Mouse (Mus musculus) urinary bladder, postnatal 25 days (tissue): Measurements from ENCODE around the gene Rab10.
"Not testable (repeated sequence)": the region's sequence is repeated elsewhere in the genome, so short reads cannot be mapped to it uniquely, and the experiment has no call there.

Experiments used
- DNase-seq: peaks from one replicate; pipeline ENCODE4 v3.0.0; 2022; ENCODE audit warnings: low spot score

Rab10 gene

DNA sequence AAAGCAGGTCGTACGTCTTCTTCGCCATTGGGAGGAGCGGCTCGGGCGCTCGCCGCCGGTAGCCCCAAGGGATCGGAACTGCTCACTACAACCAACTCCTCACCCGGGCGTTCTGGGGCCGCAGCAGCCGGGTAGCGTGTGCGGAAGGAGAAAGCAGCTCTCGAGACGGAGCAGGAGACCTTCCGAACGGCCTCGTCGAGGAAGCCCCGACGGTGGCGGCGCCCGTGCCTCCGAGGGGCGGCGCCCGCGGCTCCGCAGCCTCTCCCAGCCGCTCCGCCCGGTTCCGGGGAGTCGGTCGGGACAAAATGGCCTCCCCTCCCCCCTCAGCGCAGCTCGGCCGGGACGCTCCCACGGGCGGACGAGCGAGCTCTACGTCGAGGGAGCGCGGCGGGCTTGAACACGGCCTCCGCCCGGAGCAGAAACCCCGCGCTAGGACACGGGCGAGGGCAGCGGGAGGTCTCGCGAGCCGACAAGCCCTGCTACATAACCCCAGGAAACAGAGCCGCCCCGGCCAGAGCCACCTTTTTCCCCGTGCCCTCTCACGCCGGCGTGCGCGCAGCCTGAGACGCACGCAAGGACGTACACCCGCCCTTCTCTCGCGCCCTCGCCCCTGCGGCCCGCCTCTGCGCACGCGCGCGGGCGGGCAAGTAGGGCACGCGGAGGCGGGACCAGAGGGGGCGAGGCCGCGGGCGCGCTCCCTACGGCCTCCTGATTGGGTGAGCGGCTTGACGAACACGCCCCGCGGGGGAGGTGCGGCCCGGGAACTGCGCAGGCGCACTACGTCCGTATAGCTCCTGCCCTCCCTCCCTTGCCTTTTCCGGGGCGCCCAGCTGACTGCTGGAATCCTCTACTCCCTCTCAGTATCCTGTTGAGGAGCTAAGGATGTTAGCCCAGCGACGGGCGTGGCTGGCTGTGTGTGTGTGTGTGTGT, at the start of gene Rab10:
Rab10 (minus strand) TSS at position 579 of the 930 bp plus-strand sequence.
- peak; percentile 99 for DNase-seq

GRCm38 (mm10) chr12:3359302-3359701, 49.5 kb upstream of the Rab10 start:
- peak; percentile 86 for DNase-seq

DNA sequence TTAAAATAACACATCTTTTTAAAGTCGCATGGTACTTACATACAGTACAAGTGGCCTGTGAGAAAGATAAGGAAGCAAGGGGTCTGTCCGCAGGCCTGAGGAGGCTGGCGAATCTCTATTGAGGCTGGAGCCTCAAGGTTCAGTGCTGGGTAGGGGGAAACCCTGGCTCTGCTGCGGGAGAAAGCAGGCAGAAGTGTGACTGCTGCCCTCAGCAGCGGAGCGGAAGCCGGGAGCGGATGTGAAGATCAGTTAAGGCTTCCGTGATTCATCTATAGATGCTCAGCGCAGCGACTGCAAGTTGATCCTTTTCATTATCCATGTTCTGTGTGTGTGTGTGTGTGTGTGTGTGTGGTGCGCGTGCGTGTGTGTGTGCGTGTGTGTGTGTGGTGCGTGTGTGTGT, 47.1 kb upstream of the Rab10 start:
- no peak for DNase-seq

GRCm38 (mm10) chr12:3355068-3355467, 45.3 kb upstream of the Rab10 start:
- no peak for DNase-seq

DNA sequence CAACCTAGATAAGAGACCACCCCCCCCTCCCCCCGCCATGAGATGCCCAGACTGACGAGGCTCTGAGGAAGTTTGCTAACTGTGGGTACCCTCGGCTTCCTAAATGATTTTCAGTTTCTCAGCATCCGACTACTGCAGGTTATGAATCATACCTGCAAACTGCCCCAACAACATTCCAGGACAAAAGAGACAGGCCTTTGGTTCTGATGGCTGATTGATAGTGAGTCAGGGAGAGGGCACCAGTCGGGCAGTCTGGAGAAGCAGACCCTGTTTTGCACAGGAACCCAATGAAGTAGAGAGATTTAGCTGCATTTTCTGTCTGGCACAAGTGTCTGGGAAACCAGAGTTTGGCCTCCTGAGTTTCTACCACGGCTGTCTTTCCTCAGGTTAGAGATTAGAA, 42.4 kb upstream of the Rab10 start:
- no peak for DNase-seq

DNA sequence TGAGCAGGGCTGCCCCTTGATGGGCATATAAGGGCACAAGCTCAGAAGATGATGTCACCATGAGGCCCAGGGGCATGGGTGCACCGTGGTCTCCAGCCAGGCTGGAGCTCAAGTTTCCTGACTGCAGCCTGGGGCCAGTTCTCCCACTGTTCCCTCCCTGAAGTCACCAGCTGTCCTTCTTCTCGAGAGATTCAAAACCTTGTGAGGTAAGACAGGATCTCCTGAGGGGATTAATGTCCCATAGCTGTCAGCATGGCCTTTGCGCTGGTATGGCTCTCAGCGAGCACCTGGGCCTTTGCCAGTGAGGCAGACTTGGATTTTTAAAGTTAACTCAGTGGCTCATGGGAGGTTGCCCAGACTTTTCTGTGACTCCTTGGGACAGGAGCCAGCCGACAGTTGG, 40.4 kb upstream of the Rab10 start:
- DNase-seq = no peak

- no peak for DNase-seq
Measured at GRCm38 (mm10) chr12:3349387-3349786, 39.6 kb upstream of the Rab10 start.

DNA sequence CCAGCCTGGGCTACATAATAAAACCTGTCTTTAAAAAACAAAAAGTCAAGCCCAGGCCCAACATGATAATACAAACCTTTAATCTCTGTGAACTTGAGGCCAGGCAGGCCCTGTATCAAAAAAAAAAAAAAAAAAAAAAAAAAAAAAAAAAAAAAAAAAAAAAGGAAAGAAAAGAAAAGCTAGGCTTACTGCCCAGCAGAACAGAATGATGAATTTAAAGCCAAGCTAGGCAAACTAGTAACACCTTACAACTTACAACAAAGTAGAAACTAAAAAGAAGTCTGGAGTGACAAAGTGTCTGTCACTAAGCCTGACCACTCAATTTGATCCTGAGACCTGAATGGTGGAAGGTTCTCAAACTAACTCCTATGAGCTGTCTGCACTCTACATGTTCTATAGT, 37.9 kb upstream of the Rab10 start:
- DNase-seq = no peak

DNA sequence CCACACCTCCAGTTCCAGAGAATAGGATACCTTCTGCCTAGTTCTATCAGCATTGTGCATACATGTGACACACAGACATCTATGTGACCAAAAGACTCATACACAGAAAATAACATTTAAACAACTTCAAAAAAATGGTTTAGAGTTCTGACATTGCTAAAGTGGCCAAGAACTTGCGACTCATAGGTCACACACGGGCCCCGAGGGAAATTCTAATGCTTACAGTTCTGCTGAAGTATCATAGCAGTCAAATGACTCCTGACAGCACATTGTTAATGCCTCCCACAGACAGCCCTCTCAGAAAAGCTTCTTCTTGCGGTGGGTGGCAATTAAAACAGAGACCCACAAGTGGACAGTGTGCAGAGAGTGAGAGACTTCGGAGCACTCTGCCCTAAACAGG, 35.3 kb upstream of the Rab10 start:
- no peak for DNase-seq

DNA sequence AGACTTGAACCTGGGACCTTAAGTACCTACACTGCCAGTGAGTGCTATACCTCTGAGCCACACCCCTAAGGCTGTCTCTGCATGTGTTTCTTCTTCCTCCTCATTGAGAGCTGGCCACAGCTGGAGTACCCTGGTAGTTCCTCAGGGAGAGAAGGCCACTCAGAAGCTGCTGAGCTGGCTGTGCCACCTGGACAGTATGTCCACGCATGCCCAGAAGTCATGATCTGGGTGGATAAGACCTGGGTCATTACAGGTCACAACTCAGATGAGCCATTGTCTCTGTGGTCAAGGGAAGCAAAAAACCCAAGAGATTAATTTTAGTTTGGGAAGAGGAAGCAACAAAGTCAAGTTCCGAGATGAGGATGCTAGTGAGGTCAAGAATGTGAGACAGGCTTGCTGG, 34.4 kb upstream of the Rab10 start:
- DNase-seq = no peak

DNA sequence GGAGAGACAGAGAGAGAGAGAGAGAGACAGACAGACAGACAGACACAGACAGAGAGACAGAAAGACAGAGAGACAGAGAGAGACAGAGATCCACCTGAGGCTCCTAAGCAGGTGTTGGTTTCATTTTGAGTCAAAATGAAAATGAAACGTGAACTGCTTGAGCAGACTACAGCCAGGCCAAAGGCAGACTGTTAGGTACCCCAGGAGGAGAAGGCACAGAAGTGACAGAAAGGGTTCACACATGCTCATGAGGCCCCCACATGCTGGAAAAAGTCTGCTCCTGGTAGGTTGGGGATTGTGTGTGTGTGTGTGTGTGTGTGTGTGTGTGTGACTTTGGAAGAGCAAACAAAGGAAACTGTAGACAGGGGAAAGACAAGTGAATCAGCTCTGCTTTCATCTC, 29.2 kb upstream of the Rab10 start:
- DNase-seq = no peak

DNA sequence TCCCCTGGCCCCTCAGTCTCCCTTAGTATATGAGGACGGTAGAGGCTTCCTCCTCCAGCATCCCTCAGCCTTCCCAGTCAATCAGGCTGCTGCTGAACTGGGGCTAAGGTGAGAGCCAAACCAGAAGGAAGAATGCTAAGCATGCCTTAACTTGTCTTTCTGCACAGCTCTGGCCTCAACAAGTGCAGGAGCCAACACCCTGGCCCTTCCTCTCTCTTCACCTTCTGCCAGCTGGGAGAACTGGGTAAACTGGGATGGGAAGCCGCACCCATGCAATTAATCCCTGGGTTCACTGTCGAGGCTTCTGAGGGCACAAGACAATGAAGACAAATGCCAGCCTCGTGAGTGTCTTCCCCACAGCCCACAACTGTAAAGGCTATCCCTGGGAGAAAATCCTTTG, 19.9 kb upstream of the Rab10 start:
- no peak for DNase-seq

DNA sequence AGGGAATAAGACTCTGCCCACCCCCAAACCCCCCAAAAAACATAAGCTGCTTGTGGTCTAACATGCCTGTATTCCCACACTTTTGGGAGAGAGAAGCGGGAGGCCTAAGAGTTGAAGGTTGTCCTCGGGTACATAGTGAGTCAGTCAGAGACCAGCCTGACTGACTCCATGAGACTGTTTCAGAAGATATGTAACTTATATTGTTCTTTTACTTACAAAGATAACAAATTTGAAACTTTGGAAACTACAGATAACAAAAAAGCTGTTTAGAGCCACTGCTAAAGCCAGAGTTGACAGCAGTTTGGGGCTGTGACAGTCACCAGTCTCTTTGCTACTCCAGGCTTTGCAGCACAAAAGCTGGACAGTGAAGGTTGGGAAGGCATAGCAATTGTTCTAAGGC, 15.5 kb upstream of the Rab10 start:
- no peak for DNase-seq

- no peak for DNase-seq
Measured at GRCm38 (mm10) chr12:3323241-3323640, 13.5 kb upstream of the Rab10 start.

- peak; percentile 47 for DNase-seq
Measured at GRCm38 (mm10) chr12:3319377-3319776, 9.6 kb upstream of the Rab10 start.

- DNase-seq = no peak
Measured at GRCm38 (mm10) chr12:3316937-3317336, 7.2 kb upstream of the Rab10 start.

DNA sequence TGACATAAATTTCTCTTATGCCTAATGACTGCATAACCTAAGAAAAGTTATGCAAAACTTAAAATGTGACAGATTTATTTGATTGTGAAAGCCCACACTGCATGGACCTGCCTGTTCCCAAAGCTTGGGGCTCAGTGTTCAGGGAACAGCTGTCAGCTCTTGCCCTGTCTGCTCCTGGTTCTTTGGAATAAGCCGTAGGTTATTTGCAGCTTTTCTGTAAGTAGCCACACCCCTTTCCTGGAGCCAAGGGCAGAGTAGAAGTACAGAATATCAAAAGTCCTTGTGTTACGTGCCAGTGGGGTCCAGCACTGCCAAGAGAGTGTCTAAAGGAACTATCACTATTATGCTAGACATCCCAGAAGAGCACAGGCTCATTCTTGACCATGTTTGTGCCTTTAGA, 6.3 kb upstream of the Rab10 start:
- DNase-seq = no peak

DNA sequence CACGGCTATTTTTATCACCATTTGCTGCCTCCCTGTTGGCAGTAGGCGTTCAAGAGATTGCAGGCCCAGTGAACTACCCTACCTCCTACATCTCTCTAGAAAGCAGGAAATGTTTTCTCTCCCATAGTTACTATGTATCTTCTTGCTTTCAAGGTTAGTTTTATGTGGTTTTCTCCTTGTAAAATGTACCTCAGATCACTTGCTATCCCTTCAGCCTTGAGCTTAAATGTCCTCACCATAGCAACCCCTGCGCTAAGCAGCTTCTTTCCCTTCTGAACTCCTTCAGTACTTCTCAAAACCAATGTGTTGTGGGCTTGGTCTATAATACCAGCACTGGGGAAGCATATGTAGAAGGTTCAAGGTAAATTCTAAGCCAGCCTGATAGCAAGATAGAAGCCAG, 3.1 kb upstream of the Rab10 start:
- no peak for DNase-seq

DNA sequence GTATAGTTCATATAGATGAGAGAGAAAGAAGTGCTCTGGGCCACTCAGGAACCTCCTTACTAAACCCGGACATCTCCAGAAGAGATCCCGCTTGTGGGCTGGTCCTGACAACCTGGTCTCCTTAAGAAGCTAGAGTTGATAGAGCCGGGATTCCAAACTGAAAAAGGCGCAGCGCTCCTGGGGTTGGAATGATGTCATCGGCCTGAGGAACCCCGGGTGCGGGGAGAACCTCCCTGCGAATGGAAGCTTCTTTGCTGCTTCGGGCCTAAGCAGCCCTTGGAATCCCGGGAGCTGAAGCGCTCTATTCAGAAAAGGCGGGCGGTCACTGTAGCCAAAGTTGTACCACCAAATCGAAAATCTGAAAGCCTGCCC, 538 bp upstream of the Rab10 start:
- peak; percentile 32 for DNase-seq

DNA sequence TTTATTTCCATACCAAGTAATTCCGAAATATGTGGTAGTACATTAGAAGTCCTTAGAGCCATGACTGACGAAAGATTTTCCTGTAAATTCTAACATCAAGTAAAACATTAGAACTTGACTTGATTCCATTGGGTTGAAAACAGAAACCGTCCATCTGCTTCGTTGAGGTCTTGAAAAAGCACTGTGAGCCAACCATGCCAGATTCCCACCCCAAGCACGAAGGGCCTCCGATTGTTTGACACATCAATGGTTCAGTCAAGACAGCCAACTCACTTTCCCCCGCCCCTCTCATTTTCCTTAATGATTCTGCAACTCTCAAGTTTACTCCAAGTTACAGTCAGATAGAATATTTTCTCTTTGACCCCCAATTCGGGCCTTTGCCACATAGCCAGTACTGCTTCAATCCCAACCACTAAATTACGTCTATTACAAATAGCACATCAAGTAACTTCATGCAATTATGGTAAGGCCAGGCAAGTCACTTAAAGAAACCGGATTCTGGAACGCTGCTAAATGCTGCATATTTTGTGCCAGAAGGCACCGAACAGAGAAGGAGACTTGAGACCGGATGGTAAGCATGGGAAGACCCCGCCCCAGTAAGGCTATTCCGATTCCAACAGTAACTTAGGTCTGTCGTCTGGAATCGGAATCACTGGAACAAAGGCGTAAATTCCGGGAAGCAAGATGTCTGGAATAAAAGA, 1.1 kb downstream of the Rab10 start:
- no peak for DNase-seq

GRCm38 (mm10) chr12:3307587-3307986, 2.2 kb downstream of the Rab10 start:
- DNase-seq = no peak

- DNase-seq = no peak
Measured at GRCm38 (mm10) chr12:3305238-3305637, 4.5 kb downstream of the Rab10 start.

- DNase-seq = not testable (repeated sequence)
Measured at GRCm38 (mm10) chr12:3297622-3298021, 12.1 kb downstream of the Rab10 start.

GRCm38 (mm10) chr12:3296056-3296455, 13.7 kb downstream of the Rab10 start:
- no peak for DNase-seq
